Mouse (Mus musculus) cerebellum, adult 18-20 months (tissue): ENCODE data around the gene Angptl7.

ENCODE experiments used
- DNase-seq, 2 experiments: peaks; one replicate each; pipeline ENCODE4 v3.0.0; 2021

The Angptl7 gene

DNA sequence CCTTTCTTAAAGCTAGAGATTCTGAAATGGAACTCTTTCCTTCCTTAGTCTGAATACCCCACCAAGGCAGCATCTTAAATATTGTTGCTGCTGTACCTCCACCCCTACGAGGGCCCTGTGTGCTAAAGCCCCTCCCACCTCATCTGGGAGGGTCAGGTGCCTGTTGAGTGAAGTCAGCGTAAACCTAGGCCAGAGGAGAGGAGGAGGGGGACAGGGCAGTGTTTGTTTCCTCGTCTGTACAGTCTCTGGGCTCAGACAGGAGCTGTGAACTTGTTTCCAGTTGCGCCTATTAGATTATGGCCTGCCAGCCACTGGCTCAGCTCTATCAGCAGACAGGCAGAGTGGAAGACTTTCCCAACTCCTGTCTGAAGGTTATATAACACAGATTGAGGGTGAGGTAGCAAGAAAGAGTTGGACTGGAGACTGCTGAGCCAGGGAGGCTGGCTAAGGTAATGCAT is at the start of gene Angptl7:
TSS of gene Angptl7 (minus strand) at position 51 of the 458 bp plus-strand sequence.
- no peak for DNase-seq

DNA sequence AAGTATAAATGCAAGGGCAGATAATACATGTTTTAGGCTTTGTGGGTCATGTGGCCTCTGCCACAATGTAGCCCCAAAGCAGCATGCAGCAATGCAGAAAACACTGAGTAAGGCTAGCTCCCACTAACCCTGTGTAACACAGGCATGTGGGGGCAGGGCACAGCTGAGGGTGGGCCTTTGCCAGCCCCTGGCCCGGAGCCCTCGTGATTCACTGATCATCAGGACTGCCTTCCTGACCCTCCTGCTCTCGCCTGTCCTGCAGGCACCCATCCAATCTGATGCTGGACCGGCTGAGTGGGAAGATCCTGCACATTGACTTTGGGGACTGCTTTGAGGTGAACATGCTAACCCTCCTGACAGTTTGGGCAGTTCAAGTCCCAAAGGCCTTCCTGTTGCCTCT is 48.8 kb upstream of the Angptl7 start:
- no peak for DNase-seq

DNA sequence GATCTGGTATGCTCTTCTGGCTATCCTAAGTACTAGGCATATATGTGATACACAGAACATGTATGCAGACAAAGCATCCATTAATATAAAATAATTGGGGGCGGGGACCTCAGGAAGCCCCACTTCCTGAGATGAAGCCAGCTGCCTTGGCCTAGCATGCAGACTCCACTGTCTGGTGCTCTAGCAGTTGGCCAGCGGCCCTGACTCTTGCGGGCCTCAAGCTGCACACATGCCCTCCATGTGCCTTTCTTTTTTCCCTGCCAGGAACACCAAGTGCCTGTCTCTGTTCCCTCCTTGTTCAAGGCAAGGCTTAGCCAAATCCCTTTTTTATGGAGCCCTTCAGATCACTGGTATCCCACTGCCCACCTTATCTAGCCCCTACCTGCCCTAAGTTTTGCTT is 35.6 kb upstream of the Angptl7 start:
- DNase-seq, result peak; percentile 18 to 27

DNA sequence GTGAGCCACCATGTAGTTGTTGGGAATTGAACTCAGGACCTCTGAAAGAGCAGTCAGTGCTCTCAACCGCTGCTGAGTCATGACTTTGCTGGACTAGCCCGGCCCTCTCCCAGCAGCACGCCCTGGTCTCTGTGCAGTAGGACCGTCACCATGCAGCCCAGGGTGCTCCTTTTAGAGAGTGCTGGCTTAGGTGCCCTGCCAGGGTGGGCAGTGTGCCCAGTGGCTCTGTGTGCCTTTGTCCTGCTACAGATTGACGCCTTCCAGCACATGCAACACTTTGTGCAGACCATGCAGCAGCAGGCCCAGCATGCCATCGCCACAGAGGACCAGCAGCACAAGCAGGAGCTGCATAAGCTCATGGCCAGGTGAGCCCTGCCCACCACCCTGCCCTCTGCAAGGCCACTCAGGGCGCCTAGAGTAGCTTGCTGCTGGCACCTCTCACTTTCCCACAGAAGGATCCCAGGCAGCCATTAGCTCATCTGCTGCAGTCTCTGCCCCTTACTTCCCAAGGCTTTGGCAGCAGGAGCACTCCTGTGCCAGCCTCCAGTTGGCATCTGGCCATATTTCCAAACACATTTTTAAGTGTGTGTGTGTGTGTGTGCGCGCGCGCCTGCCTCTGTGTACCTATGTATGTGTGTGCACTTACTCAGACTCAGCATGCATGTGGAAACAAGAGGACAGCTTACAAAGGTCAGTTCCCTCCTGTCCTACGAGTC is 33.5 kb upstream of the Angptl7 start:
- peak; percentile 42 to 52 for DNase-seq

DNA sequence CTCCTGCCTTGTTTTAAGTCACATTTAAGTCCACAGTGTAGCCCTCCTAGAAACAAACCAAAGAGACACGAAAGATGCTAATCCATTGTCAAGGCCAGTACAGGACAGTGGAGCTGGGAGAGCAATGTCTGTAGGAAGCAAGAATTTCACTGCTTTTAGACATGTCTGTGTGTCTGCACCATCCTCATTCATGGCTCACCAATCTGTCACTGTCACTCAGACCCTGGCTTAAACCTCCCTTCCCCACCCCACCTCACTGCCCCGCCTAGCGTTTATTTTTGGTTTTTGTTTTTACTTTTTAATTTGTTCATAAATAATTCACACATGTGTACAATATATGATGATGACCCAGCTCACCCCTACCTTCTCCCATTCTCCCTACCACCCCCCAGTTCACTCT is 32.3 kb upstream of the Angptl7 start:
- no peak for DNase-seq

DNA sequence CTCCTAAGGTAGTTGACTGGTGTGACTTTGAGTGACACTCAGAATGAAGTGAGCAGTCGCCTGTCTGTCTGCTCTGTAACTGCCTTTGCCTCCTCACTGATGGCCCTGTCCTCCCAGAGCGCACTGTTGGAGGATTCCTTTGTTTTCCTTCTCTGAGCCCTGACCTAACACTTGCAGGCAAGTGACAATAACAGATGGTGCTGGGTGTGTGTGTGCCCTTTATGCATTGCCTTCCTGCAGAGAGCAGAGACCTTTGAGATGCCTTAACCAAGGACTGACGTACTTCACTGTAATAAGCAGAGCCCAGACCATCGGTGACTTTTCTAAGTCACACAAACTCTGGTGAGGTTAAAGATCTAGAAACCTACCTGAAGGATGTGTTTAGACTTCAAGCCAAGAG is 31.1 kb upstream of the Angptl7 start:
- DNase-seq, result peak; percentile 19 to 25

DNA sequence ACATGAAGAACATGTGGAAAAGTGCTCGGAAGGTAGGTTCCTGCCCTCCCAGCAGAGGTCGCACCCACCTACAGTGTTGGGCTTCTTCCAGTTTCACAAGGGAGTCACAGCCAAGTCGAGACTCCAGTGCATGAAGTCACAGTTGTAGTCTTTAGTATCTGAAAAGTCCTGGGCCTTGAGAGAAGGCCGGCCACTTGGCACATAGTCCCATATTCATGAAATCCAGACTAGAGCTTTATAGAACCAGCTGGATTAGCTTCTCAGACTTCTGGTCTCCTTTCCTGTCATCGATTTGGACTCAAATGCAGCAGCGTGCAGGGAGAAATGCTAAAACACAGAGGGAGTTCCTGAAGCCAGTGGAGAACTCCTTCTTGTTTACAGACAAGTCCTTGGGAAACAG is 30.5 kb upstream of the Angptl7 start:
- DNase-seq, result no peak

DNA sequence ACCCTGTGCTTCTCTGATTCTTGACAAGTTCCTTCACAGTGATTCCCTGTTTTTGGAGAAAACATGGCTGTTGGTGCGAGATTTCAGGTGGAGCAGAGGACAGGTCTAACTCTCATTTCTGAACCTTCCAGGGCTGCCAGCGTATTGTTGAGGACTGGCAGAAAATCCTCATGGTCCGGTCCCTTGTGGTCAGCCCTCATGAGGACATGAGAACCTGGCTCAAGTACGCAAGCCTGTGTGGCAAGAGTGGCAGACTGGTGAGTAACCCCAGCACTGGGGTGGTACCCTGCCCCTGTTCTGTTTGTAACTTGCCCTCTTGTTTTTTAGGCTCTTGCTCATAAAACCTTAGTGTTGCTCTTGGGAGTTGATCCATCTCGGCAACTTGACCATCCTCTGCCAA is 30.1 kb upstream of the Angptl7 start:
- no peak for DNase-seq

DNA sequence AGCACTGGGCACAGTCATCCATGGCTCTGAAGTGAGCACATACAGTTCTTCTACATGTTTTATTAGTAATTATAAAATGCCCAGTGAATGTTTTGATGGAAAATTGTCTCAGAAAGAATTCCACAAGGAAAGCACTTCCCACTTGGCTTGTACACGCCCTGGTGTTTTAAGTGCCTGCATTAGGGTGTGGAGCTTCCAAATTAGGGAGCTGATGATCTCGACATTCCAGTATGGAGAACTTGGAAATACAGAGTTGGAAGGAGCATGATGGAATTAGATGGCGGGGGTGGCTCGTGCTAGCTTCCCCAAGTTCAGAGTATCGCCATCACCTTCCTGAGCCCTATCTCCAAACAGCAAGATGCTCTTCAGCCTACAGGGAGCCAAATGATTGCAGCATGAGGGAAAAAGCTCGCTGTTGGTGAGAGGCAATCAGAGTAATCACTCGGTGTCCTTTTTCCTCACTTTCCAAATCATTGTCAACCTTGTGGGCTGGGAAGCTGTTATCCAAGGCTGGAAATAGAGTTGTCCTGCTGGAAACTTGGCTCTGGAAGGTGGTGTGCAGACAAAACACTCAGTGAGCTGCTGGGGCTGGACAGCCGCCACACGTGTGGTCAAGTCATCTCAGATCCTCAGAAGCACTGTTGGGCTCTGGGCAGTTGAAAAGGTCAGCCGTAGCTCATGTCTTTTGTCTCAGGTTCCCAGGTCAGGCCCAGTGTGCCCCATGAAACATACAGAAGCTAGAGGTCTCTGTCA is 27.1 kb upstream of the Angptl7 start:
- DNase-seq, result no peak

DNA sequence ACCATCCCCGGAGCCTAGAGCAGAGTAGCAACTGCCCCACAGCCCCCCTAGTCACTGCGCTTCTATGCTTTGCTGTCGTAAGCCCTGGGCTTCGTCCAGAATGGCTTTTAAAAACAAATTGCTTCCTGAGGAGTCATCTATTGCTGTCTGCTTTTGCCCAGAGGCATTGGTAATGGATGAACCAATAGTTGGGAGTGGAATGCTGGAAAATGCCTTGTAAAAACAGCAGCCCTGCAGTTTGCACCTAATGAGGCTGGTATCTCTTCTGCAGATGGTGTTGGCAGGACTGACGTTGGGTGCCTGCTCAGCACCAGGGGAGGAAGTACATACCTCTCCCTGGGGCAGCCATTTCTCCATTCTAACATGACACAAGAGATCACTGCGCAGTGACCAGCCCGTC is 23.3 kb upstream of the Angptl7 start:
- DNase-seq, result no peak

DNA sequence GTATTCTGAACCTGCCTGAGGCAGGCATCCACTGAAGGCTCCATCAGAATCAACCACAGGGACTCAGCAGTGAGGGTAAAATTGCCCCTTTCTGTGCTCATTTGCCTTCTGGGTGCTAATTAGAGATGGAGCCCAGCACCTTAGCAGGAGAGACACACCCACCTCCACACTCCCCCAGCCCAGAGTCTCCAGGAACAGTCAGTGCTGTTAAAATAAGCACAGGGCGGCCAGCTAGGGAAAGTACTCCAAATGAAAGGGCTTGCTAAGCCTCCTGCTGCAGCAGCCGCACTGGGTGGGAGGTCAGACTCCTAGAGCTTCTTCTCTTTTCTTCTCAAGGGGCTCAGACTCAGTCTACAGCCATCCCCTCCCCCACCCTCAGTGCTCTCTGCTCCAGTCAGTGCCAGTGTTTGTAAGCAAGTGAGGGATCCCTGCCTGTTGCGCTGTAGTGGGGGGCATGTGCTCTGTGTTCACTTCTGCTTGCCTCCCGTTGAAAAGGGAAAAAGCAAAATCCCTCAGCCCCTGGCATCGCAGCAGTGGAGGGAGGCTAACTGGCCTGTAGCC is 18.1 kb upstream of the Angptl7 start:
- no peak for DNase-seq

DNA sequence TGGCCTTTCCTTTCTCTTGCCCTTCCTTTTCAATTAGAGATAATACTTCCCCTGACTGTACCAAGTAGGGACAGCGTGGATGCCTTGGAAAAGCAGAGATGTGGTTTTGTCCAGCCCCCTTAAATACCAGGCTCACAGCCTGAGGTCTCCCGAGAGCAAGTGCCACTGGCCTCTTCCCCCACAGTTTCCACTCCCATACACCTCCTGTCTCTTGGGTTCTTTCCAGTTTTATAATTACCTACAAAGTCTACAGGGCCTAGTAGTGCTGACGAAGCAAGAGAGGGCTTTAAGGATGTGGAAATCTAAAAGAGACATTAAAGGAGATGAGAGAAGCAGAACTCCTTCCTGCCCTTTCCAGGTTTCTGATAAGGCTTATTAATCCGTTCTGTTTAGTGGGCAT is 17.5 kb upstream of the Angptl7 start:
- DNase-seq, result no peak

DNA sequence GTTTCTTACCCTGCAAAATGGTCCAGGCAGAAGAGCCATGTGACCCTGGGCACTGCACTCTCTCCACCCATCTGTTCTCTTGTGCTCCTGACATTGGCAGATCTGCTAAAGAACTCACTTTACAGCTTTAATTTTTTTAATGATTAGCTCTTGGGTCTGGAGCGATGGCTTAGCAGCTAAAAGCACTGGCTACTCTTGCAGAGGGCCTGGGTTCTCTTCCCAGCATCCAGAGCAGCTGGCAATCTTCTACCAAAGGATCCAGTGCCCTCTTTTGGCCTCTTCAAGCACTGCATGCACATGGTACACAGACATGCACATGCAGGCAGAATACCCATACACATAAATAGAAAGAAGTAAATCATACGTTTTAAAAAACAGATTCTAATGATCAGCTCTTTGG is 15.1 kb upstream of the Angptl7 start:
- DNase-seq, result no peak

DNA sequence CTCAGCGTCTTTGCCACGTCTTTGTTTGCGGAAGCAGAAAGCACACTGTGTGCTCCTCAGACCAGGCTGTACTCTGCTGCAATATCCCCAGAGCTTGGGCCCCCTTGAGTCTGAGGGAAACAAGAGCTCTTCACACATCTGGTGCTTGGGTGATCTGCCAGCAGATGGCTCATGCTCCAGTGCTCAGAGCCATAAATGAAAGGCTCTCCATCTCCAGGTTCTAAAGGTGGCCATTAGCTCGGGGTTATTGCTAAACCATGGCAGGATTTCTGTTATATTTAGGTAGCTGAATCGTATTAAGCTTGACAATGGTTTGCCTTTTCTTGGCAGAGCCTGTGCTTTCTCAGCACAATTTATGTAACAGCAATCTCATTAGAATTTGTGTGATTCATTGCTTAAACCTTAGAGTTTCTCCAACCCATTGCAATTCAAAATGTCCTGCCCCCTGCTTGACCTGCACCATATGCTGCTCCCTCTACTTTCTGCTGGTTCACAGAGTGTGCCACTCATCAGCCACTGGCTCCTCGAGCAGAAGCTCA is 12.8 kb upstream of the Angptl7 start:
- DNase-seq, result no peak

DNA sequence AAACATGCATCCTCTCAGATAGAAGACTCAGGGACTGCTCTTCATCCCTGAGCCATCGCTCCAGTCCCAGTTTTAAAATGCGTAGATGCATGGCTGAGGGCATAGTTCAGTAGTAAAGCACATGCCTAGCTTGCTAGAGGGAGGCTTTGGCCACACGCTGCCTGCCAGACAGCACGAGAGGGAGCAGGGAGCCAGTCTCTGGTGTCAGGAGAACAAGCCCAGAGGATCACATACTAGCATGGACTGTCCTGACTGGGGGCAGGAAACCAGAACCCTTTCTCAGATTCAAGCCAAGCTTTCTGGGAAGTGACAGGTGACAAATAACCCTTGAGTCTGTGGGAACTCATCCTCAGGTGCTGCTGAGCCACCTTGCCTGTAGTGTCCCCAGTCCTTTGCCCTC is 11.1 kb upstream of the Angptl7 start:
- no peak for DNase-seq

DNA sequence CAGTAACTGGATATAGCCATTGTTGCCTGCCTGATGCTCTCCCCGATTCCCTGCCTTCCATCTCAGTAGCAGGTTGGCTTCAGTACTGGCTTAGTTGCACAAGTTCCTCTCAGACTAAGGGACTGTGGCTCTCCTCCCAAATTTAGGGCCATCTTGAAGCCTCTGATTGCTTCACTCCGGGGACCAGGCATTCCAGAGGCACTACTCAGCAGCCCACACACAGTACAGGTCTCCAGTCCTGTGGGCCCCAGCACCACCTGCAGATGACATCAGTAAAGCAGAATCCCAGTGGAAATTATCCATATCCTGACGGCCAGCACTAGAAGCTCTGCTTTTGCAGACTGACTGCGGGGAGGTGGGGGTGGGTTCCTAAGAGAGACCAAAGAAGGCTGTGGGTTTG is 10.4 kb upstream of the Angptl7 start:
- no peak for DNase-seq

DNA sequence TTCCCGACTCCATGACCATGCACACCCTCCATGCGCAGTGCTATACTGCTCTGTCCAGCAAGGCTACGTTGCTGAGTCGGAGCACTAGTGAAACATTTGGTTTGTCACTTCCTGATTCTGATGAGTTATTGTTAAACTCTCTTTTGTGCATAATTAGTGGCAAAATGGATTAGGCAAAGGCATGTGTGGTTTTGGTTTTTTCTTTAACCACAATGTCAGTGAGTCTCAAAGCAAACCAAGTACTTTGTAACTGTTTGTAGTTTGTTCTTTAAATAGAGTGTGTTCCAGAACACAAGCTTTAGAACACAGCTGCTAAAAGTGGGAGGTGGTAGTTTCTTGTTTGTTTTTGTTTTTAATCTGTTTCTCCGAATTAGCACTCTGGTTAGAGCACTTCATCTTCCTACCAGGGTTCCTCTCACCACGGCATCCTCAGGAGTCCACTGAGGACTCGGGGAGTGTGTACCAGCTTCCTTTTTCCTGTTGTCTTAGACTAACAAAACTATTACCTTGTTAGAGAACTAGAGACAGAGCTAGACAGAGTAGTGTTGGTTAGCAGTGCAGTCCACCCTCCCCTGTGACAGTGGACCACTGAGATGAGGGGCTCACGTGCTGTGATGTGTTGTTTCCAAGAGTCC is 9.3 kb upstream of the Angptl7 start:
- no peak for DNase-seq

DNA sequence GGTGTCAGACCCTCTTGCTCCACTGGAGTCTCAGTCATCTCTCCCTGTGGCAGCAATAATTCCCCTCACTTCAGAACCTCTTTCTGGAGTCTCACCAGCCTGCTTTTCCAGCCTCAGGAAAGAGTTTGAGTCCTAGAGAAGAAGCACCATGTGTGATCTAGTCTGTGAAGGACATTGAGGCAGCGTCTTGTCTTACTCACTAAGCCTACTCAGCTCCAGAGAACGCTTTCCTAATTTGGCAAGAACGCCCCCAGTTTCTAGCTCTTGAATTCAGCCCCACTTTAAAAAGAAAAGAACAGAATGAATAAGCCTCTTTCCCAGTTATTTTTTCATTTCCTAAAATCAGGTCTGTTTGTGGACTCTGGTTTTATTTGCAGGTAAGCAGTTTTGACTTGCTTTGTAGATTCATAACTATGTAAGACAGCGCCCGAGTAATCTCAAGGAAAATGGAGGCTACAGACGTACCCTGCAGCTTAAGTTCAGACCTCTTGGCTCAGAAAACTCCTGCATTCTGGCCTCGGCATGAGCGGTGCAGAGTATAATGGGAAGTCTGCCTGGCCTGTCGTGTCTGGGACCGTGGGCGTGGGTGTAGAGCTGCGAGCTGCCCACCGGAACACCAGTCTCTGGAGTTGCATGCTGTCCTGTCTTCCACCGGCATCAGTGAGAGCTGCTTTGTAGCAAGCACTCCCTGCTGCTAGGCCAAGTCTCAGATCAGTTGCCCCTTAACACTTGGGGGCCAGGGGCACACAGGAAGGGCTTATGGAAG is 8.0 kb upstream of the Angptl7 start:
- no peak for DNase-seq

DNA sequence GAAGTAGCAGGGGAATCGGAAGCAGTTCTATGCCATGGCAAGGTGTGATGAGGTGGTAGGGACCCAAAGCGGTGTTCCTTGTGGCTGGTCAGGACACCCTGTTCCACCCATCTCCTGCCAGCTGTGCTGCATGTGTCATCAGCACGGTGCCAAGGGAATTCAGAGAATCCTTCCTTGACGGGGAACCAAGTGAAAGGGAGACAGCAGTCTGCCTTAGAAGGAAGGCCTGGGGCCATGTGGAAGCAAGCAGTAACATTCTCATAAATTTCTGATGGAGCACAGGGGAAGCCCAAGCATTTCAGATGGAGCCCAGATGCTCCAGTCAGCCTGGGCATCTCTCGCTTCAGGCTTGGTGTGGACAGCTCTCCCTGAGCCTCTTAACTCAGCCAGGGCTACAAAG is 7.3 kb upstream of the Angptl7 start:
- DNase-seq, result no peak

DNA sequence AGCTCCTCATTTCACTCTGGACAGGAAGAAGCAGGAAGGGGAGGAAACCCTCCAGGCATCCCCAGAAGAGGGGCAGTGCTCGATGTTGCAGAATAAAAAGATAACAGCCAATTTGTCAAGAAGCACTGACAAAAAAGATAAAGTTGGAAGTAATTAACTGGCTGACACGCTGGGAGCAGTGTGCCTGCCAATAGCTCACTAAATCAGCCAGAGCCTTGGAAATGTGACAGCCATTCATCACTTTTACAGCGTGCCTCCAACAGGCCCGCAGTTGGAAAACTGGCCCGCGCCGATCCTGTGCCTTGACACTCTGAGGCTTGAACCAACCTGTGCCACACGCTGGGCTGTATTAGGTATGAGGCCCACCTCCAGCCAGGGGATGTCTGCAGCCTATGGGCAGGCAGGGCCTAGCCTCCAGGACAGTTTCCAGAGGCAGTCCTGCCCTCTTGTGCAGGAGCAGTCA is 4.3 kb upstream of the Angptl7 start:
- DNase-seq, result peak; percentile 57 to 58

DNA sequence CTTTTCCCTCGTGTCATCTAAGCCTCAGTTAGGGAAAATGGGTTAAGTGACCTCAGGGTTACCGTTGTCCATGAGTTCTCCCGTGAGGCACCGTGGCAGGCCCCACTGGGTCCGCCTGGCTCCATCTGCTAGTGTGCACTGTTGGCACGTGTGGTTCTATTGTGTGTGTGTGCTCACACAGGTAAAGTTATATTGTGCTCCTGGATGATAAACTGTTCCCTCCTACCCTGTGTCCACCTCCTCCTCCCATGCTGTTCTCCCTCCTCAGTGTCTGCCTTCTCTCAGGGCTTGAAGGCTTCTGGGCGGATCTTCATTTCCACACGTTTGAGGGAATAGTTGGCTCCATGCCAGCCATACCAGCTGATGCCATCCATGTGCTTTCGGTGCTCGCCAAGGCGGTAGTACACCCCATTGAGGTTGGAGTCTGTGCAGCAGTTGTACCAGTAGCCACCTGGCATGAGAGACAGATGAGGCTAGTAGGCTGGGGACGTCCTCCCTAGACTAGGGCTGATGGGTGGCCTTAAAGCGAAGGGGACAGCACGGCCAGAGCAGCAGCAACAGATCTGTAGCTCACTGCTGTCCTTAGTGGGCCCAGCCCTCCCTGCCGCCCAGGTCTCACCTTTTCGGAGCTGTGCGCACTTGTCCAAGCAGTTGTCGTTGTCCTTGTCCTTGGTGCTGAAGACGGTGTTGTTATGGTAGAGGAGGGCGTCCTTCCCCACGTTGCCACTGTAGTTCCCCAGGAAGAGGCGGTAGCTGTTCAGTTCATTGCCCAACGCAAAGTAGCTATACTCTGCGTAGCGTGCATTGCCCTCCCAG is 4.2 kb downstream of the Angptl7 start:
- DNase-seq, result peak; percentile 75 to 79

DNA sequence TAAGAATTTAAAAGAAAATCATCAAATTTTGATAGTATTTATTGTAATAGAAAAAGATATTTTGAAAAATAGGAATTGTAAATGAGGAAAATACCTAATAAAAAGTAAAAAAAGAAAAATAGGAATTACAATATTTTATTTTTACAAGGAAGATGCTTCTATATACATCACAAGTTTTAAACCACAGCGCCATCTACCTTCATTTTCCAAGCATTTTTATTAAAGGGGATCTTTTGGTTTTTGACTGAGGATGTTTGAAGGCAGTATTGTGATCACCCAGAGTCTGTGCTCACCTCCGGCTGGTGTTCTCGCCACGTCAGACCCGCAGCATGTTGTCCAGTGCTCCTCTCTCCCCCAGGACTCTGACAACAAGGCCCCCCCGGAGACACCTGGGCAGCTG is 5.1 kb downstream of the Angptl7 start:
- DNase-seq, result no peak
